Mouse (Mus musculus) urinary bladder, adult 2 months (tissue): Measurements from ENCODE around the gene Slc6a3. TPM values are rescaled to one million over a fixed set of nuclear protein-coding genes. Genes with fewer than 3 reads are reported as not detected.
A peak's percentile ranks its signal among the peaks of the same experiment; 100 is the strongest.

ENCODE experiments used
- DNase-seq: peaks from one replicate; pipeline ENCODE4 v3.0.0; 2022; ENCODE audit warnings: low spot score
- polyA plus RNA-seq: library from polyadenylated mRNA; depleted of rRNA; stranded (reverse); fragments of >200 nt; gene quantifications from 2 replicates; pipeline ENCODE4 v1.2.3, GENCODE M21; 2012; rRNA removed

The Slc6a3 gene
- polyA plus RNA-seq, 1 experiment, result 0.04 TPM

- DNase-seq, result no peak
Measured at GRCm38 (mm10) chr13:73591488-73591887, 54.9 kb downstream of the Slc6a3 start.

- no peak for DNase-seq
Measured at GRCm38 (mm10) chr13:73592546-73592945, 56.0 kb downstream of the Slc6a3 start.

- no peak for DNase-seq
Measured at GRCm38 (mm10) chr13:73596276-73596675, 59.7 kb downstream of the Slc6a3 start.

GRCm38 (mm10) chr13:73600217-73600616 is 63.7 kb downstream of the Slc6a3 start:
- no peak for DNase-seq

GRCm38 (mm10) chr13:73603046-73603445 is 66.5 kb downstream of the Slc6a3 start:
- no peak for DNase-seq

GRCm38 (mm10) chr13:73603522-73604155 is 67.1 kb downstream of the Slc6a3 start, which contains the start of gene Clptm1l:
Gene Clptm1l, plus strand, starts transcription at chr13:73604006.
- DNase-seq, result peak; percentile 94

GRCm38 (mm10) chr13:73604156-73604957 is 67.8 kb downstream of the Slc6a3 start:
- no peak for DNase-seq

- no peak for DNase-seq
Measured at GRCm38 (mm10) chr13:73618406-73618805, 81.9 kb downstream of the Slc6a3 start.

- DNase-seq, result no peak
Measured at GRCm38 (mm10) chr13:73620637-73621036, 84.1 kb downstream of the Slc6a3 start.

GRCm38 (mm10) chr13:73626410-73626744 is 89.8 kb downstream of the Slc6a3 start:
- DNase-seq, result no peak

- peak; percentile 26 for DNase-seq
Measured at GRCm38 (mm10) chr13:73626745-73627549, 90.4 kb downstream of the Slc6a3 start, which contains the start of gene Tert. Gene Tert, plus strand, starts transcription at chr13:73626911.

Other genes with a start within 250 kb of the Slc6a3 start
- 78.1 and 91.9 TPM in 2 replicates for gene Mrpl36, start 208.2 kb upstream of the Slc6a3 start, polyA plus RNA-seq
- 236 and 266 TPM in 2 replicates for gene Ndufs6, start 208.2 kb upstream of the Slc6a3 start, polyA plus RNA-seq
- 15.2 and 17.2 TPM in 2 replicates for gene Lpcat1, start 69.5 kb upstream of the Slc6a3 start, polyA plus RNA-seq
- 134 and 160 TPM in 2 replicates for gene Clptm1l, start 67.3 kb downstream of the Slc6a3 start, polyA plus RNA-seq
- 3.4 and 4.5 TPM in 2 replicates for gene Tert, start 90.2 kb downstream of the Slc6a3 start, polyA plus RNA-seq
- gene Slc6a18, start 141.3 kb downstream of the Slc6a3 start, polyA plus RNA-seq, result 0.68 and 1.0 TPM in 2 replicates
- gene Slc6a19, start 168.1 kb downstream of the Slc6a3 start, polyA plus RNA-seq, result 0.07 and 0.12 TPM in 2 replicates
- 105 and 110 TPM in 2 replicates for gene Slc12a7, start 196.3 kb downstream of the Slc6a3 start, polyA plus RNA-seq